ENCODE assay signal across 31 mouse cellular contexts in the genomic region with DNA sequence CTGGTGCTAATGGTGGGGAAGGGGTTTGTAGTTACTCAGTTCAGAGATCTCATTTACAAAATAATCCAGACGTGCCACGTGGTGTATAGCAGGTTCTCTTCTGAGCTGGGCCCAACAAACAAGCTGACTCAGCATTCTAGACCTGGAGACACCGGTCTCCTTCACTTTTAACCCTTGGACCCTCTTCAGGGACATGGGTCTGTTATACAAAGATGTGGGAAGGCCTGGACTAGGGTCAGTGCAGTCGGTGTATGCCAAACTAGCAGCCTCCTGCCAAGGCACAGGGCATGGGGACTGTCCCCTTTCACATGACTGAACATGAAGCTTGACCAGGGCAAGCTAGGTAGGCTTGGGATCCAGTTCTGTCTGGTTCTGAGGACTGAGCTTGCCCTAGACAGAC. TPM values are rescaled to one million over a fixed set of nuclear protein-coding genes. Genes with fewer than 3 reads are reported as not detected.
A peak's percentile ranks its signal among the peaks of the same experiment; 100 is the strongest.
DNase-seq lines count a peak whose midpoint lies in the region; TF ChIP-seq lines count a peak whose summit lies in the region.
"Had no signal": no experiment of that assay in that cellular context is flagged by ENCODE, and none has a peak within 500 bp of the region (broad histone marks: within the 10 kb centered on the region; RNA-seq: fewer than 3 reads in every experiment).

No protein-coding gene starts in this region.

- H3K9ac ChIP-seq in CH12.LX (ENCODE audit: insufficient read depth, low read depth), result no peak overlapping the region
- H3K9ac ChIP-seq: forebrain, postnatal 0 days; limb, embryonic 15.5 days; liver, embryonic 13.5 days; midbrain, embryonic 13.5 days had no signal

- peaks cover 29% of the 10 kb centered on the region for H3K4me1 ChIP-seq in heart, embryonic 10.5 days
- peaks cover 6 to 12% of the 10 kb centered on the region in 2 experiments for H3K4me1 ChIP-seq in CH12.LX (ENCODE audit: control insufficient read depth in 1 of 2, insufficient read depth in 2 of 2)

- 0 out of 2 replicates have a peak overlapping the region, but pooled peaks have one; percentile 10 for H3K27ac ChIP-seq in heart, embryonic 10.5 days
- no peak overlapping the region for H3K27ac ChIP-seq in CH12.LX (ENCODE audit: insufficient read depth, low read depth)
- H3K27ac ChIP-seq: left cerebral cortex, adult 2 months; limb, embryonic 15.5 days; liver, embryonic 13.5 days; macrophage; midbrain, embryonic 13.5 days had no signal

- no peak for TF ChIP-seq CTCF in CH12.LX (conservative IDR thresholded peaks at IDR 0.05 in 1 of 2, IDR thresholded peaks at IDR 0.05 in 1 of 2; ENCODE audit: low read depth in 2 of 2, low read length in 2 of 2)

- intact Hi-C loops in heart, postnatal 14 days (cut with DNase I), result no loop called here

- H3K4me3 ChIP-seq in heart, embryonic 10.5 days, result no peak overlapping the region
- no peak overlapping the region for H3K4me3 ChIP-seq in CH12.LX (replicated peaks in 1 of 3; ENCODE audit: low read depth in 2 of 3, low read length in 2 of 3, poor library complexity in 1 of 3)
- H3K4me3 ChIP-seq: erythroblast, embryonic 14.5 days; left cerebral cortex, adult 2 months; limb, embryonic 15.5 days; liver, embryonic 13.5 days; midbrain, embryonic 13.5 days had no signal

- WGBS in heart, embryonic 10.5 days, result 67% methylated on average over 4 of the region's 4 CpGs

- in situ Hi-C loops in CH12.LX (cut with MboI; ENCODE audit: low pct_ligation_motif_present, low pct_unique_long_range_greater_than_20kb, low sequenced_read_pairs), result no loop called here

- no peak for TF ChIP-seq POLR2A in CH12.LX (IDR thresholded peaks at IDR 0.05; ENCODE audit: low read depth, low read length)

- no peak for TF ChIP-seq RAD21 in CH12.LX (IDR thresholded peaks at IDR 0.05; ENCODE audit: low read depth, low read length)

- no peaks in the 10 kb centered on the region for H3K36me3 ChIP-seq in heart, embryonic 10.5 days
- H3K36me3 ChIP-seq in CH12.LX (replicated peaks in 1 of 2; ENCODE audit: control insufficient read depth in 1 of 2, insufficient read depth in 1 of 2, low read length in 1 of 2), result no peaks in the 10 kb centered on the region
- H3K36me3 ChIP-seq: limb, embryonic 15.5 days; liver, embryonic 13.5 days; midbrain, embryonic 13.5 days had no signal

- H3K4me2 ChIP-seq in CH12.LX (ENCODE audit: insufficient read depth, low read depth, poor library complexity, severe bottlenecking), result no peak overlapping the region
- H3K4me2 ChIP-seq: limb, embryonic 15.5 days; liver, embryonic 13.5 days; midbrain, embryonic 13.5 days had no signal

- dilution Hi-C loops in CH12.LX (cut with MboI; ENCODE audit: extremely low pct_ligation_motif_present, extremely low pct_unique_long_range_greater_than_20kb, low sequenced_read_pairs), result no loop called here

- no peak for TF ChIP-seq EP300 in CH12.LX (IDR thresholded peaks at IDR 0.05; ENCODE audit: low read length)

- no peak for DNase-seq in heart, embryonic 10.5 days (ENCODE audit: low spot score)
- DNase-seq in heart, postnatal 14 days, result no peak
- no peak for DNase-seq in CH12.LX (ENCODE audit: extremely low read depth)
- DNase-seq in ZHBTc4 (ENCODE audit: low read depth, low spot score), result peak; percentile 60
- peak; percentile 43 for DNase-seq in kidney, postnatal 10 days
- DNase-seq in layer of hippocampus, postnatal 25 days (ENCODE audit: extremely low spot score in 1 of 2, low spot score in 1 of 2), result no peak
- DNase-seq in left cerebral cortex, adult 11 months (ENCODE audit: low spot score), result no peak
- DNase-seq in heart, adult 18-20 months, result no peak
- DNase-seq: adrenal gland, postnatal 10 days; cerebellum, adult 9-10 months; embryo, embryonic 11 days; forebrain, postnatal 0 days; layer of hippocampus, adult 9-11 months; liver, embryonic 13.5 days; lung, adult 2 months; lung, postnatal 10 days; right cerebral cortex, postnatal 25 days; thymus, postnatal 14 days had no signal

- peaks cover 2% of the 10 kb centered on the region; the same call in 1 of the 2 replicates for H3K27me3 ChIP-seq in heart, embryonic 10.5 days (ENCODE audit: insufficient read depth, poor library complexity, severe bottlenecking)
- peaks cover 33% of the 10 kb centered on the region for H3K27me3 ChIP-seq in CH12.LX (replicated peaks)

- H3K9me3 ChIP-seq in heart, embryonic 10.5 days, result peaks cover under 1% of the 10 kb centered on the region; the same call in 1 of the 2 replicates
- H3K9me3 ChIP-seq in CH12.LX (replicated peaks; ENCODE audit: low read length), result peaks cover 3% of the 10 kb centered on the region
- H3K9me3 ChIP-seq: limb, embryonic 15.5 days; liver, embryonic 13.5 days; midbrain, embryonic 13.5 days had no signal

- H3K79me2 ChIP-seq in CH12.LX (replicated peaks; ENCODE audit: control insufficient read depth, extremely low read depth, insufficient read depth, poor library complexity, severe bottlenecking), result no peaks in the 10 kb centered on the region

TF ChIP-seq in CH12.LX, 34 proteins besides CTCF, POLR2A, EP300 and RAD21:
- TF ChIP-seq NELFE (IDR thresholded peaks at IDR 0.05; ENCODE audit: low read depth, low read length) (no peak), NRF1 (IDR thresholded peaks at IDR 0.05; ENCODE audit: low read depth, low read length) (no peak), MAFK (IDR thresholded peaks at IDR 0.05; ENCODE audit: insufficient replicate concordance, low read length) (peak; percentile 98), ZC3H11A (IDR thresholded peaks at IDR 0.05; ENCODE audit: low read depth, low read length) (no peak), GABPA (IDR thresholded peaks at IDR 0.05; ENCODE audit: insufficient replicate concordance, low read depth, low read length) (no peak), ZMIZ1 (IDR thresholded peaks at IDR 0.05; ENCODE audit: low read depth, low read length) (no peak), MYC (IDR thresholded peaks at IDR 0.05; ENCODE audit: low read depth, low read length) (no peak), USF1 (IDR thresholded peaks at IDR 0.05; ENCODE audit: low read depth, low read length) (no peak)

RNA-seq across cellular contexts. Expression of a gene that starts 26.9 kb away (rescaled TPM):
- 80.6 and 140 TPM in 2 replicates for polyA plus RNA-seq in heart, embryonic 10.5 days (2016; fragmentation: Nextera tagmentation; extraction: Ambion mirVana)
- total RNA-seq in heart, postnatal 14 days (2021), result 10 to 100 TPM; 31.7 to 32.5 TPM
- total RNA-seq in CH12.LX (2012; rRNA removed) (179 and 207 TPM in 2 replicates), CH12.LX (2014; rRNA removed) (139 and 146 TPM in 2 replicates)
- 208 and 223 TPM in 2 replicates for polyA plus RNA-seq in CH12.LX (2012; ENCODE audit: insufficient read length, low read depth)
- total RNA-seq in layer of hippocampus, postnatal 25 days (2021), result 10 to 100 TPM; 26.9 to 32.1 TPM
- 10 to 100 TPM; 15.6 to 17.3 TPM for total RNA-seq in heart, adult 18-20 months (2021)

RNA-seq across cellular contexts. Expression of a gene that starts 34.3 kb away (rescaled TPM):
- 0.44 TPM in 1 of 2 replicates, not detected in the other for polyA plus RNA-seq in heart, embryonic 10.5 days (2016; fragmentation: Nextera tagmentation; extraction: Ambion mirVana)
- total RNA-seq in heart, postnatal 14 days (2021), result not detected
- not detected in 2 replicates for total RNA-seq in CH12.LX (2012; rRNA removed)
- not detected in 2 replicates for total RNA-seq in CH12.LX (2014; rRNA removed)
- polyA plus RNA-seq in CH12.LX (2012; ENCODE audit: insufficient read length, low read depth), result not detected in 2 replicates
- total RNA-seq in layer of hippocampus, postnatal 25 days (2021), result not detected
- under 1 TPM in 1 of 2 experiments, not detected in 1; 0.05 TPM for total RNA-seq in heart, adult 18-20 months (2021)
- total RNA-seq: adrenal gland, postnatal 10 days; gastrocnemius, adult 8-10 months; gastrocnemius, postnatal 4 days; left cerebral cortex, adult 2 months; left cerebral cortex, postnatal 25 days; megakaryocyte-erythroid progenitor cell, adult 5-6 weeks; monocyte, adult 5-6 weeks had no signal
- polyA plus RNA-seq: embryonic facial prominence, embryonic 14.5 days; erythroblast, embryonic 14.5 days; heart, embryonic 14.5 days; limb, embryonic 15.5 days; lung, adult 2 months; macrophage; urinary bladder, adult 2 months had no signal

RNA-seq across cellular contexts. Expression of a gene that starts 53.7 kb away (rescaled TPM):
- 973 and 1,195 TPM in 2 replicates for polyA plus RNA-seq in heart, embryonic 10.5 days (2016; fragmentation: Nextera tagmentation; extraction: Ambion mirVana)
- 1,000 to 10,000 TPM; 1,852 to 1,908 TPM for total RNA-seq in heart, postnatal 14 days (2021)
- total RNA-seq in CH12.LX (2012; rRNA removed) (466 and 529 TPM in 2 replicates), CH12.LX (2014; rRNA removed) (442 and 444 TPM in 2 replicates)
- polyA plus RNA-seq in CH12.LX (2012; ENCODE audit: insufficient read length, low read depth), result 206 and 248 TPM in 2 replicates
- total RNA-seq in layer of hippocampus, postnatal 25 days (2021), result 100 to 1,000 TPM; 520 to 551 TPM
- total RNA-seq in heart, adult 18-20 months (2021), result 1,000 to 10,000 TPM; 1,809 to 1,881 TPM

Comparison
In these comparisons a context has a peak if more than half of its experiments do, and no peak if none do; other contexts are left out.
1. DNase-seq: peak in ZHBTc4 (single experiment) and kidney, postnatal 10 days (single experiment); none in heart, embryonic 10.5 days (single experiment), heart, postnatal 14 days (0 of 2), CH12.LX (single experiment), layer of hippocampus, postnatal 25 days (0 of 2), left cerebral cortex, adult 11 months (single experiment) and heart, adult 18-20 months (0 of 2).
2. RNA of a gene that starts 26.9 kb away (total RNA-seq): 139 to 207 TPM in CH12.LX; 31.7 to 32.5 TPM in heart, postnatal 14 days, 26.9 to 32.1 TPM in layer of hippocampus, postnatal 25 days and 15.6 to 17.3 TPM in heart, adult 18-20 months; every median in the first group is over 4 times any median in the second.